Mouse (Mus musculus): ENCODE measurements around the gene Clcn6.

Gene Clcn6

GRCm38 (mm10) chr4:148038600-148039253 is at the start of gene Clcn6, which contains the start of gene Mthfr:
Gene Clcn6 (minus strand): TSS chr4:148038821.
Gene Mthfr (plus strand): TSS chr4:148039077.
- peak; percentile 100 for DNase-seq (ENCODE audit: low read depth, low spot score)

GRCm38 (mm10) chr4:148087907-148088527 is 49.4 kb upstream of the Clcn6 start, which contains the start of gene Agtrap:
Gene Agtrap (minus strand): TSS chr4:148088031.
- peak; percentile 97 for DNase-seq (ENCODE audit: low read depth, low spot score)

- DNase-seq (ENCODE audit: low read depth, low spot score) = no peak
These were observed 48.7 kb upstream of the Clcn6 start for GRCm38 (mm10) chr4:148087091-148087906.

- DNase-seq (ENCODE audit: low read depth, low spot score) = no peak
These were observed 47.3 kb upstream of the Clcn6 start for GRCm38 (mm10) chr4:148085907-148086305.

- no peak for DNase-seq (ENCODE audit: low read depth, low spot score)
These were observed 46.7 kb upstream of the Clcn6 start for GRCm38 (mm10) chr4:148085131-148085906.

GRCm38 (mm10) chr4:148084261-148084714 is 45.7 kb upstream of the Clcn6 start:
- DNase-seq (ENCODE audit: low read depth, low spot score) = no peak

GRCm38 (mm10) chr4:148083176-148083899 is 44.7 kb upstream of the Clcn6 start:
- DNase-seq (ENCODE audit: low read depth, low spot score) = no peak

GRCm38 (mm10) chr4:148082257-148083044 is 43.8 kb upstream of the Clcn6 start:
- DNase-seq (ENCODE audit: low read depth, low spot score) = peak; percentile 67

- DNase-seq (ENCODE audit: low read depth, low spot score) = no peak
These were observed 42.6 kb upstream of the Clcn6 start for GRCm38 (mm10) chr4:148081201-148081600.

GRCm38 (mm10) chr4:148080597-148080973 is 42.0 kb upstream of the Clcn6 start:
- DNase-seq (ENCODE audit: low read depth, low spot score) = peak; percentile 95

- no peak for DNase-seq (ENCODE audit: low read depth, low spot score)
These were observed 41.4 kb upstream of the Clcn6 start for GRCm38 (mm10) chr4:148079944-148080596.

- peak; percentile 57 for DNase-seq (ENCODE audit: low read depth, low spot score)
These were observed 40.6 kb upstream of the Clcn6 start for GRCm38 (mm10) chr4:148079212-148079611.

- no peak for DNase-seq (ENCODE audit: low read depth, low spot score)
These were observed 37.3 kb upstream of the Clcn6 start for GRCm38 (mm10) chr4:148075881-148076280.

- DNase-seq (ENCODE audit: low read depth, low spot score) = peak; percentile 82
These were observed 36.6 kb upstream of the Clcn6 start for GRCm38 (mm10) chr4:148075259-148075658.

- DNase-seq (ENCODE audit: low read depth, low spot score) = peak; percentile 59
These were observed 36.0 kb upstream of the Clcn6 start for GRCm38 (mm10) chr4:148074521-148075189.

GRCm38 (mm10) chr4:148071508-148071907 is 32.9 kb upstream of the Clcn6 start:
- DNase-seq (ENCODE audit: low read depth, low spot score) = no peak

- no peak for DNase-seq (ENCODE audit: low read depth, low spot score)
These were observed 31.1 kb upstream of the Clcn6 start for GRCm38 (mm10) chr4:148069602-148070218.

- no peak for DNase-seq (ENCODE audit: low read depth, low spot score)
These were observed 28.7 kb upstream of the Clcn6 start for GRCm38 (mm10) chr4:148067346-148067745.

GRCm38 (mm10) chr4:148066401-148066744 is 27.8 kb upstream of the Clcn6 start:
- DNase-seq (ENCODE audit: low read depth, low spot score) = no peak
